Mouse (Mus musculus) 416B (cell line): ENCODE data around the gene Taf6.
A peak's percentile ranks its signal among the peaks of the same experiment; 100 is the strongest.
"Not testable (repeated sequence)": the region's sequence is repeated elsewhere in the genome, so short reads cannot be mapped to it uniquely, and the experiment has no call there.

Source experiments
- DNase-seq: peaks from one replicate; pipeline ENCODE4 v3.0.0; 2011; ENCODE audit warnings: low read depth

The Taf6 gene

GRCm38 (mm10) chr5:138186950-138187638 lies at the start of gene Taf6, which contains the start of gene Cnpy4:
Gene Taf6, minus strand, starts transcription at chr5:138187451.
Gene Cnpy4, plus strand, starts transcription at chr5:138187485.
- peak; percentile 94 for DNase-seq

DNA sequence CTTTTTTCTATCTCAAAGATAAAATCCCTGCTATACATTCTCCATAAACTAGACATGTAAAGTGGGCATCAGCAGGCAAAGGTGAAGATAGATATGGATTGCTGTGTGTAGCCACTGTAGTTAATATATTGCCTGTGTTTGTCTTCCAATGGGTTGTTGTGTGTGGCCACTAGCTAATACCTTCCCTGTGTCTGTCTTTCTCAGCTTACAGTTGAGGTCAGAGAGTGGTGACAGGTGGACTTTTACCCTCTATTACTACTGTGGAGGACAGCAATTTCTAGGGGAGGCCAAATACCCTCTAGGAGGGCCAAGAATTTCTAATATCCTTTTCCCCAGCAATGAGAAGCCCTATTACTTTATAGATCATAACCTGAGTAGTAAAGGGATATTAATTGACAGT lies 47.0 kb upstream of the Taf6 start:
- DNase-seq, result no peak

- no peak for DNase-seq
These were observed 46.5 kb upstream of the Taf6 start for GRCm38 (mm10) chr5:138233778-138234177.

GRCm38 (mm10) chr5:138229511-138229910 lies 42.3 kb upstream of the Taf6 start:
- no peak for DNase-seq

GRCm38 (mm10) chr5:138228026-138228425 lies 40.8 kb upstream of the Taf6 start:
- DNase-seq, result peak; percentile 87

DNA sequence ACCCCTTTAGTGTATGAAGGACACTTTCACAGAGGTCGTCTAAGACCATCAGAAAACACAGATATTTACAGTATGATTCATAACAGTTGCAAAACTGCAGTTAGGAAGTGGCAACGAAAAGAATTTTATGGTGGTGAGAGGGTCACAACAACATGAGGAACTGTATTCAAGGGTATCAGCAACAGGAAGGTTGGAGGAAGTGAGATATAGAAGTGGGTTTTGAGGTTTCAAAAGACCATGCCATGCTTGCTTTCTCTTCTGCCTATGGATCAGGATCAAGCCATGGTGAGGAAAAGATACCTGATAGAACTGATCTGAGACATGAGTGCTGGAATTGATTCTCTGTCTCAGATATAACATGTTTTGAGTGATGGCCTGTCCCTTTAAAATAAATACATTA lies 40.1 kb upstream of the Taf6 start:
- DNase-seq, result peak; percentile 99

DNA sequence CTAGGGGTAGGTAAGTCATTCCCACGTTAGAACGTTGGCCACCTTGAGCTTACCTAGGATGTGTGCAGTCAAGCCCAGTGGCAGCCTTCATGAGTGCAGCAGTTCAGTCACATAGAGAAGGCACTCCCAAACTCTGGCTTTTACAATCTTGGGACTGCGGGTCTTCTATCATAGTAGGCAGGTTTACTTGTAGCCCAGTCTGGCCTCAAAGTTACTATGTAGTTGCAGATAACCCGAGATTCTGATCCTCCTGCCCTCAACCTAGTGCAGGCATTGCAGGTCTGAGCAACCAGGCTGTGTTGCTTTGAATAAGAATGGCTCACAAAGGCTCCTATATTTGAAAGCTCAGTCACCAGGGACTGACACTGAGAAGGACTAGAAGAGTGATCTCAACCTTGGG lies 39.2 kb upstream of the Taf6 start:
- peak; percentile 62 for DNase-seq

GRCm38 (mm10) chr5:138225700-138226099 lies 38.4 kb upstream of the Taf6 start, which contains the start of gene Nxpe5:
Gene Nxpe5, plus strand, starts transcription at chr5:138225898.
- DNase-seq, result peak; percentile 54

GRCm38 (mm10) chr5:138223287-138223686 lies 36.0 kb upstream of the Taf6 start:
- DNase-seq, result peak; percentile 51

DNA sequence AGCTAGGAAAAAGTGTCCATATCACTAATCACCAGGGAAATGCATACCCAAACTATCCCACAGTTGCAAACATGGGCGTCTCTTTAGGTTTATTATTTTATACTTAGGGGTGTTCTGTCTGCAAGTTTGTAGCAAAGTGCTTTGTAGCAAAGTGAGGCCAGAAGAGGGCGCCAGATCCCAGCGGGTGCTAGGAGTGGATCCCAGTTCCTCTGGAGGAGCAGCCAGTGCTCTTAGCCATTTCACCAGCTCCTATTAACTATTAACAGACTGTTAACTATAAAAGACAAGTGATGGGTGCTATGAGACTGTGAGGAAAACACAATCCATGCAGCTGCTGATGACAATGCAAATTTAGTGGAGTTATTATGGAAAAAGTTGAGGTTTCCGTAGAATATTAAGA lies 34.9 kb upstream of the Taf6 start:
- peak; percentile 91 for DNase-seq

DNA sequence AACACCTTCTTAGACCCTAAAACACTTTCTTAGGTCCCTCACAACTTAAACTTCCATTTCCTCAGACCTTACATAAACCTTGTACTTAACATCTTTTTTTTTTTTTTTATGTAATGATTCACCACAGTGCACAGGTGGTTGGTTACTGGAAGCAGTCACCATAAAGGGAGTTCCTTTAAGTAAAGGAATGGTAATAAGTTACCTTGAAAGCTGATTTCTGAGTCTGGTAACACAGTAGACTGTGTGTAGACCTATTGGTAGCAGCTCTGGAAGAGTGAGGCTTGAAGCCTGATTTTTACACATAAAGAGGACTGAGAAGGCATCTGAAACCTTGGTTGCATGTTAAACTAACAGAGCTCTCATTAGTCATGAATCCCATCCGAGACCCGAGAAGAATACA lies 32.6 kb upstream of the Taf6 start:
- no peak for DNase-seq

- DNase-seq, result not testable (repeated sequence)
These were observed 29.4 kb upstream of the Taf6 start for GRCm38 (mm10) chr5:138216632-138217031.

DNA sequence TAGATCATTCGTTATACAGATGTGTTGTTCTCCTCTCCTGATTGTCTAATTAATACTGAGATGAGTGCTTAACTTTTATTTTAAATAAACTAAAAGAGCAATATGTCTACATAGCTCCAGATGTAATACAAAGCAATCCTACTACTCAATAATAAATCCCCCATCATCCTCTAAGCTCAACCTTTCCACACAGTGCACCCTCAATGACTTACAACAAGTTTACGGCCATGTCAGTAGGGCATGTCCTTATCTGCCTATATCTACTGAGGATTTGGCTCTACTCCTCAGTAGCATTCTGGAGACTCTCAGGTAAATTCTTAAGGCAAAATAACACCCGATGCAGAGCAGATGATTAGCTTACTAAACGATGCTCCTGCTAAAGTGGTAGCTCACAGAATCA lies 20.6 kb upstream of the Taf6 start:
- DNase-seq, result no peak

GRCm38 (mm10) chr5:138207253-138207652 lies 20.0 kb upstream of the Taf6 start:
- DNase-seq, result peak; percentile 60

DNA sequence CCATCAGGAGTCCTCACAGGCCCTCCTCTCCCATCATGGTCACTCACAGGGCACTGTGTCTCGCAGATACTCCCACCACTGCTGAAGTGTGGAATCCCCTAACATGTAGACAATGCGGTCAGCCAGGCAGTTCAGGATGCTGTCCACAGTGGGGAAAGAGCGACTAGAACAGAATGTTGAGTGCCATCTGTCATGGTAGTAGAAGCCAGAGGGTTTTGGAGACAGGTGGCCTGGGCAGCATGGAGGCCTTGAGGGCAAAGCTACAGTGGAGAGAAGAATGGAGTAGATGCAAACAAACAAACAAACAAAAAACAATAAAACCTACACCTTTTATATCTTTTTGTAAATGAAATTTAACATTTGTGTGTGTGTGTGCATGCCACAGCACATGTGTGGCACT lies 14.8 kb upstream of the Taf6 start:
- no peak for DNase-seq

DNA sequence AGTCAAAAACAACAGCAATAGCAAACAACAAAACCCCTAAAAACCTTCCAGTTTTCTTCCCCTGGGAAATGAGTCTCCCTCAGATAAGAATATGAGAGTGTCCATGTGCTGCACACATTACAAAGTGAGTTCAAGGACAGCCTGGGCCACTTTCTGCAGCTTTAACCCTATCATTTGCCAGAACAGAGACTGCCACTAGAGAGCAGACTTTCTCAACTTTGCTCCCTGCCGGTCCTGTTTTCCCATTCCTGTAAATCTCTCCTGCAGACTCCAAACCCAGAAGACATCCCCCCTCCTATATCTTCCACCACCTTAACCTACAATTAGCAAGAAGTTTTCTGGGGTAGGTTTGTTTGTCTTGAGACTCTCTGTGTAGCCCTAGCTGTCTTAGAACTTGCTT lies 12.3 kb upstream of the Taf6 start:
- peak; percentile 53 for DNase-seq

GRCm38 (mm10) chr5:138195463-138195862 lies 8.2 kb upstream of the Taf6 start:
- DNase-seq, result peak; percentile 61

DNA sequence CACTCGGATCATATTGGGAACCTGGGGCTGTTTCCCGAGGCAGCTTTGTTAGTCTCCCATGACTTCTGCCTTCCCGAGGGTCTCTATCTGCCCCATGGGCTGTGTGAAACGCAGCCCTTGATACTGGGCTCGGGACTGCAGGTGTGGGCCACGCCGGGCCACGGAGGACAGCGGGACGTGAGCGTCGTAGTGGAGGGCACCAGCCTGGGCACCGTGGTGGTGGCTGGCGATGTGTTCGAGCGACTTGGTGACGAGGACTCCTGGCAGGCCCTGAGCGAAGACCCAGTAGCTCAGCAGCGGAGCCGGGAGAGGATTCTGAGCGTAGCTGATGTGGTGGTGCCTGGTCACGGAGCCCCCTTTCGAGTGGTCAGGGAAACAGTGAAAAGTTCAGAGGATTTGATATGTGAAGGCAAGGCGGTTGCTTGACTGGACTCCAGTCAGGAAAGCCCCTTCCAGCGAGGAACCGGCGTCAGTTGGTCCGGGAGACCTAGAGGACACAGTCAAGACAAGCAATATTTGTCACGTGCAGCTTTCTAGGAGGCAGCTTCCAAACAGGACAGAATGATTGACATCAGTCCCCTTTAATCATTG lies 7.6 kb upstream of the Taf6 start:
- DNase-seq, result peak; percentile 71

GRCm38 (mm10) chr5:138193771-138194727 lies 6.8 kb upstream of the Taf6 start, which contains the start of gene Mblac1:
Gene Mblac1, plus strand, starts transcription at chr5:138194314.
- peak; percentile 97 for DNase-seq

GRCm38 (mm10) chr5:138187661-138188306 lies 533 bp upstream of the Taf6 start:
- DNase-seq, result peak; percentile 92

GRCm38 (mm10) chr5:138173217-138173616 lies 14.0 kb downstream of the Taf6 start:
- DNase-seq, result peak; percentile 90
